Mouse (Mus musculus): ENCODE measurements around the gene Trir. TPM values are rescaled to one million over a fixed set of nuclear protein-coding genes. Genes with fewer than 3 reads are reported as not detected.

Trir gene
- polyA plus RNA-seq, 1 experiment from 2014 or later, result 162 TPM

- no peak overlapping the region for H3K27ac ChIP-seq
- no peak overlapping the region for H3K9ac ChIP-seq
- H3K4me1 ChIP-seq, result peaks cover 15% of the 10 kb centered on the region
- 66% methylated on average over 9 of the region's 9 CpGs for WGBS
- no peak overlapping the region for H3K4me2 ChIP-seq (replicated peaks)
- H3K9me3 ChIP-seq (replicated peaks), result no peaks in the 10 kb centered on the region
- ATAC-seq (ENCODE audit: low FRiP score), result no peak
- H3K36me3 ChIP-seq, result peaks cover 43% of the 10 kb centered on the region
- no peaks in the 10 kb centered on the region for H3K27me3 ChIP-seq
- no peak overlapping the region for H3K4me3 ChIP-seq
Observed at GRCm38 (mm10) chr8:85076001-85076400, 49.4 kb downstream of the Trir start.

GRCm38 (mm10) chr8:85076993-85077392 lies 50.4 kb downstream of the Trir start:
- Histone ChIP-seq H3K36me3 (peaks cover 43% of the 10 kb centered on the region), H3K9ac (no peak overlapping the region), H3K4me2 (replicated peaks) (no peak overlapping the region), H3K9me3 (replicated peaks) (no peaks in the 10 kb centered on the region), H3K27me3 (no peaks in the 10 kb centered on the region), H3K4me3 (no peak overlapping the region), H3K4me1 (peaks cover 19% of the 10 kb centered on the region), H3K27ac (no peak overlapping the region)
- WGBS, result 0% methylated on average over 2 of the region's 2 CpGs
- ATAC-seq (ENCODE audit: low FRiP score), result no peak

Small RNA genes lying within 50 kb of the gene (microRNA-seq; reads per million reads assigned to microRNA genes)
- gene Mir7070, result 1.9 reads per million

Other genes starting within 250 kb of the Trir start
- 11.6 and 14.2 TPM in 2 replicates for gene Nfix, start 226.5 kb upstream of the Trir start, polyA plus RNA-seq (2016; fragmentation: Nextera tagmentation; extraction: Ambion mirVana)
- 6.6 and 7.1 TPM in 2 replicates for gene Dand5, start 204.0 kb upstream of the Trir start, polyA plus RNA-seq (2016; fragmentation: Nextera tagmentation; extraction: Ambion mirVana)
- 35.7 and 38.6 TPM in 2 replicates for gene Gadd45gip1, start 195.3 kb upstream of the Trir start, polyA plus RNA-seq (2016; fragmentation: Nextera tagmentation; extraction: Ambion mirVana)
- gene Rad23a, start 186.2 kb upstream of the Trir start, polyA plus RNA-seq (2016; fragmentation: Nextera tagmentation; extraction: Ambion mirVana), result 88.8 and 101 TPM in 2 replicates
- 792 and 820 TPM in 2 replicates for gene Calr, start 179.9 kb upstream of the Trir start, polyA plus RNA-seq (2016; fragmentation: Nextera tagmentation; extraction: Ambion mirVana)
- gene Farsa, start 169.8 kb upstream of the Trir start, polyA plus RNA-seq (2016; fragmentation: Nextera tagmentation; extraction: Ambion mirVana), result 92.2 and 98.9 TPM in 2 replicates
- 37.2 TPM in 2 replicates for gene Syce2, start 154.7 kb upstream of the Trir start, polyA plus RNA-seq (2016; fragmentation: Nextera tagmentation; extraction: Ambion mirVana)
- 32.8 and 35.0 TPM in 2 replicates for gene Gcdh, start 132.9 kb upstream of the Trir start, polyA plus RNA-seq (2016; fragmentation: Nextera tagmentation; extraction: Ambion mirVana)
- 3.7 and 4.2 TPM in 2 replicates for gene Klf1, start 124.9 kb upstream of the Trir start, polyA plus RNA-seq (2016; fragmentation: Nextera tagmentation; extraction: Ambion mirVana)
- 7.6 and 8.6 TPM in 2 replicates for gene Dnase2a, start 118.3 kb upstream of the Trir start, polyA plus RNA-seq (2016; fragmentation: Nextera tagmentation; extraction: Ambion mirVana)
- gene Mast1, start 89.5 kb upstream of the Trir start, polyA plus RNA-seq (2016; fragmentation: Nextera tagmentation; extraction: Ambion mirVana), result 36.8 and 37.9 TPM in 2 replicates
- 1.5 and 1.6 TPM in 2 replicates for gene Rtbdn, start 79.8 kb upstream of the Trir start, polyA plus RNA-seq (2016; fragmentation: Nextera tagmentation; extraction: Ambion mirVana)
- not detected in 2 replicates for gene Gm49661, start 57.4 kb upstream of the Trir start, polyA plus RNA-seq (2016; fragmentation: Nextera tagmentation; extraction: Ambion mirVana)
- 1,088 and 1,187 TPM in 2 replicates for gene Prdx2, start 57.2 kb upstream of the Trir start, polyA plus RNA-seq (2016; fragmentation: Nextera tagmentation; extraction: Ambion mirVana)
- gene Rnaseh2a, start 57.1 kb upstream of the Trir start, polyA plus RNA-seq (2016; fragmentation: Nextera tagmentation; extraction: Ambion mirVana), result 77.4 and 77.9 TPM in 2 replicates
- gene Junb, start 48.1 kb upstream of the Trir start, polyA plus RNA-seq (2016; fragmentation: Nextera tagmentation; extraction: Ambion mirVana), result 6.0 and 7.5 TPM in 2 replicates
- gene Hook2, start 36.2 kb upstream of the Trir start, polyA plus RNA-seq (2016; fragmentation: Nextera tagmentation; extraction: Ambion mirVana), result 16.3 and 18.7 TPM in 2 replicates
- gene Best2, start 12.3 kb upstream of the Trir start, polyA plus RNA-seq (2016; fragmentation: Nextera tagmentation; extraction: Ambion mirVana), result not detected in 2 replicates
- 127 and 128 TPM in 2 replicates for gene Asna1, start 1.5 kb upstream of the Trir start, polyA plus RNA-seq (2016; fragmentation: Nextera tagmentation; extraction: Ambion mirVana)
- 41.3 and 41.9 TPM in 2 replicates for gene Tnpo2, start 10.1 kb downstream of the Trir start, polyA plus RNA-seq (2016; fragmentation: Nextera tagmentation; extraction: Ambion mirVana)
- 42.4 and 43.6 TPM in 2 replicates for gene Fbxw9, start 33.2 kb downstream of the Trir start, polyA plus RNA-seq (2016; fragmentation: Nextera tagmentation; extraction: Ambion mirVana)
- 0.85 and 1.2 TPM in 2 replicates for gene Gm5741, start 41.2 kb downstream of the Trir start, polyA plus RNA-seq (2016; fragmentation: Nextera tagmentation; extraction: Ambion mirVana)
- gene Dhps, start 44.9 kb downstream of the Trir start, polyA plus RNA-seq (2016; fragmentation: Nextera tagmentation; extraction: Ambion mirVana), result 69.2 and 76.9 TPM in 2 replicates
- 93.6 and 108 TPM in 2 replicates for gene Wdr83os, start 53.9 kb downstream of the Trir start, polyA plus RNA-seq (2016; fragmentation: Nextera tagmentation; extraction: Ambion mirVana)
- 46.0 and 48.4 TPM in 2 replicates for gene Wdr83, start 54.5 kb downstream of the Trir start, polyA plus RNA-seq (2016; fragmentation: Nextera tagmentation; extraction: Ambion mirVana)
- 19.7 and 22.4 TPM in 2 replicates for gene Man2b1, start 56.4 kb downstream of the Trir start, polyA plus RNA-seq (2016; fragmentation: Nextera tagmentation; extraction: Ambion mirVana)
- gene Zfp791, start 96.3 kb downstream of the Trir start, polyA plus RNA-seq (2016; fragmentation: Nextera tagmentation; extraction: Ambion mirVana), result 1.7 and 2.7 TPM in 2 replicates
- gene Cks1brt, start 125.1 kb downstream of the Trir start, polyA plus RNA-seq (2016; fragmentation: Nextera tagmentation; extraction: Ambion mirVana), result 0.09 TPM in 1 of 2 replicates, not detected in the other
- gene Olfr371, start 199.2 kb downstream of the Trir start, polyA plus RNA-seq (2016; fragmentation: Nextera tagmentation; extraction: Ambion mirVana), result not detected in 2 replicates

Data from hindbrain, embryonic 12.5 days (tissue).